Mouse (Mus musculus) CH12.LX (cell line): ENCODE data around the gene Tecta. TPM values are rescaled to one million over a fixed set of nuclear protein-coding genes. Genes with fewer than 3 reads are reported as not detected.

Source experiments
- DNase-seq: peaks from one replicate; pipeline ENCODE4 v3.0.0-alpha.2; 2013; ENCODE audit errors: extremely low read depth
- H3K27ac ChIP-seq: 2 replicates; pipeline ENCODE4 v1.5.1; 2012; ENCODE audit warnings: low read depth, mild to moderate bottlenecking, control low read depth, moderate library complexity; ENCODE audit not compliant: insufficient read depth
- H3K27me3 ChIP-seq: replicated peaks from 2 replicates; pipeline ENCODE3; 2012; ENCODE audit warnings: inconsistent platforms
- H3K36me3 ChIP-seq, 2 experiments: replicated peaks in 1 of 2; 2 replicates each; pipeline versions ENCODE3 to v1.6.1; 2012; ENCODE audit warnings: inconsistent platforms in 1 of 2, low read length in 1 of 2, mild to moderate bottlenecking in 1 of 2, mixed read lengths in 1 of 2, moderate library complexity in 1 of 2; ENCODE audit not compliant: control insufficient read depth in 1 of 2, insufficient read depth in 1 of 2
- H3K4me1 ChIP-seq, 2 experiments: 2 replicates each; pipeline ENCODE4 v1.6.1; 2012; ENCODE audit warnings: inconsistent platforms in 1 of 2, moderate library complexity in 1 of 2; ENCODE audit not compliant: insufficient read depth in 2 of 2, control insufficient read depth in 1 of 2
- H3K4me2 ChIP-seq: 2 replicates; pipeline ENCODE4 v1.6.1; 2012; ENCODE audit warnings: low read depth, mild to moderate bottlenecking, control low read depth; ENCODE audit not compliant: poor library complexity, insufficient read depth, severe bottlenecking
- H3K4me3 ChIP-seq, 3 experiments: fragments of 150-350 bp in 1 of 3; sonication (generic) in 1 of 3; replicated peaks in 1 of 3; 2 replicates each; pipeline versions ENCODE3 to v1.5.1; 2011 to 2012; ENCODE audit warnings: low read depth in 2 of 3, low read length in 2 of 3, mild to moderate bottlenecking in 2 of 3, moderate library complexity in 2 of 3, control low read depth in 1 of 3, improper control_type of control experiment in 1 of 3, inconsistent platforms in 1 of 3, mixed read lengths in 1 of 3; ENCODE audit not compliant: poor library complexity in 1 of 3
- H3K79me2 ChIP-seq: replicated peaks from 2 replicates; pipeline ENCODE4 v1.6.1; 2012; ENCODE audit warnings: mild to moderate bottlenecking, moderate library complexity; ENCODE audit not compliant: control insufficient read depth, poor library complexity, insufficient read depth, severe bottlenecking; ENCODE audit errors: extremely low read depth
- H3K9ac ChIP-seq: 2 replicates; pipeline ENCODE4 v1.6.1; 2012; ENCODE audit warnings: low read depth, mild to moderate bottlenecking, control low read depth, moderate library complexity; ENCODE audit not compliant: insufficient read depth
- H3K9me3 ChIP-seq: replicated peaks from 2 replicates; pipeline ENCODE3; 2012; ENCODE audit warnings: low read length, inconsistent platforms, mixed read lengths
- ELF1 ChIP-seq: IDR thresholded peaks from 2 replicates; pipeline ENCODE4 v1.6.1; 2014; ENCODE audit warnings: low read depth, mild to moderate bottlenecking, inconsistent platforms, low read length, improper control_type of control experiment
- ETS1 ChIP-seq: conservative IDR thresholded peaks from 2 replicates; pipeline ENCODE4 v1.6.1; 2012; ENCODE audit warnings: low read depth, mild to moderate bottlenecking, inconsistent platforms, low read length, improper control_type of control experiment, moderate library complexity
- IRF4 ChIP-seq: IDR thresholded peaks from 2 replicates; pipeline ENCODE4 v1.6.1; 2014; ENCODE audit warnings: low read depth, mild to moderate bottlenecking, inconsistent platforms, low read length, improper control_type of control experiment
- JUN ChIP-seq: IDR thresholded peaks from 2 replicates; pipeline ENCODE4 v1.6.1; 2011; ENCODE audit warnings: low read depth, mild to moderate bottlenecking, low read length, improper control_type of control experiment, moderate library complexity; ENCODE audit not compliant: insufficient read depth
- MXI1 ChIP-seq: IDR thresholded peaks from 2 replicates; pipeline ENCODE4 v1.6.1; 2011; ENCODE audit warnings: mild to moderate bottlenecking, low read depth, low read length, improper control_type of control experiment
- PAX5 ChIP-seq: IDR thresholded peaks from 2 replicates; pipeline ENCODE4 v1.6.1; 2012; ENCODE audit warnings: low read length, inconsistent platforms, mixed read lengths
- SIN3A ChIP-seq: IDR thresholded peaks from 2 replicates; pipeline ENCODE4 v1.6.1; 2012; ENCODE audit warnings: low read length, improper control_type of control experiment, inconsistent platforms
- USF1 ChIP-seq: IDR thresholded peaks from 2 replicates; pipeline ENCODE4 v1.6.1; 2014; ENCODE audit warnings: low read depth, mild to moderate bottlenecking, inconsistent platforms, low read length, improper control_type of control experiment
- ZC3H11A ChIP-seq: IDR thresholded peaks from 2 replicates; pipeline ENCODE4 v1.6.1; 2012; ENCODE audit warnings: low read depth, mild to moderate bottlenecking, inconsistent platforms, low read length, improper control_type of control experiment
- ZKSCAN1 ChIP-seq: IDR thresholded peaks from 2 replicates; pipeline ENCODE4 v1.6.1; 2012; ENCODE audit warnings: low read depth, inconsistent platforms, low read length, improper control_type of control experiment, borderline replicate concordance
- ZNF384 ChIP-seq: IDR thresholded peaks from 2 replicates; pipeline ENCODE4 v1.6.1; 2012; ENCODE audit warnings: low read depth, low read length, improper control_type of control experiment, inconsistent platforms
- dilution Hi-C: fragments of 300-500 bp; cut with MboI; formaldehyde crosslinking; loops from 2 replicates; pipeline ENCODE4 v1.14.3; 2020; ENCODE audit warnings: low sequenced_read_pairs; ENCODE audit not compliant: extremely low pct_unique_long_range_greater_than_20kb, extremely low pct_ligation_motif_present
- in situ Hi-C: fragments of 300-500 bp; cut with MboI; formaldehyde crosslinking; loops from 3 replicates; pipeline ENCODE4 v1.14.3; 2019; ENCODE audit warnings: low sequenced_read_pairs, low pct_ligation_motif_present, low pct_unique_long_range_greater_than_20kb, mixed read lengths
- polyA plus RNA-seq: library from polyadenylated mRNA; unstranded; fragments of >175 nt; gene quantifications from 2 replicates; pipeline ENCODE4 v1.2.1, GENCODE M21; 2012; ENCODE audit warnings: low read depth; ENCODE audit not compliant: insufficient read length
- total RNA-seq, 2 experiments: library from RNA; depleted of rRNA; stranded (reverse); fragments of 300-350 nt in 1 of 2; fragments of >200 nt in 1 of 2; gene quantifications; 2 replicates each; pipeline ENCODE4 v1.2.3; 2012 to 2014

Tecta gene
- total and polyA plus RNA-seq, 3 experiments, result 0.04 to 0.09 TPM; not detected in 1

GRCm38 (mm10) chr9:42428060-42428924 lies 28.6 kb upstream of the Tecta start:
- Histone ChIP-seq H3K9ac (no peak overlapping the region), H3K27me3 (no peaks in the 10 kb centered on the region), H3K4me3 (no peak overlapping the region), H3K79me2 (no peaks in the 10 kb centered on the region), H3K9me3 (no peaks in the 10 kb centered on the region), H3K4me1 (peaks cover 0 to 8% of the 10 kb centered on the region in 2 experiments; a peak in 1 of 4 replicates), H3K4me2 (no peak overlapping the region), H3K36me3 (peaks cover 18 to 68% of the 10 kb centered on the region in 2 experiments), H3K27ac (no peak overlapping the region)
- in situ Hi-C loops (no loop called here), dilution Hi-C loops (no loop called here)
- no peak for TF ChIP-seq USF1
- no peak for TF ChIP-seq ETS1
- no peak for TF ChIP-seq JUN
- no peak for TF ChIP-seq ZC3H11A
- no peak for TF ChIP-seq SIN3A
- no peak for TF ChIP-seq ZKSCAN1
- DNase-seq, result peak; percentile 13

DNA sequence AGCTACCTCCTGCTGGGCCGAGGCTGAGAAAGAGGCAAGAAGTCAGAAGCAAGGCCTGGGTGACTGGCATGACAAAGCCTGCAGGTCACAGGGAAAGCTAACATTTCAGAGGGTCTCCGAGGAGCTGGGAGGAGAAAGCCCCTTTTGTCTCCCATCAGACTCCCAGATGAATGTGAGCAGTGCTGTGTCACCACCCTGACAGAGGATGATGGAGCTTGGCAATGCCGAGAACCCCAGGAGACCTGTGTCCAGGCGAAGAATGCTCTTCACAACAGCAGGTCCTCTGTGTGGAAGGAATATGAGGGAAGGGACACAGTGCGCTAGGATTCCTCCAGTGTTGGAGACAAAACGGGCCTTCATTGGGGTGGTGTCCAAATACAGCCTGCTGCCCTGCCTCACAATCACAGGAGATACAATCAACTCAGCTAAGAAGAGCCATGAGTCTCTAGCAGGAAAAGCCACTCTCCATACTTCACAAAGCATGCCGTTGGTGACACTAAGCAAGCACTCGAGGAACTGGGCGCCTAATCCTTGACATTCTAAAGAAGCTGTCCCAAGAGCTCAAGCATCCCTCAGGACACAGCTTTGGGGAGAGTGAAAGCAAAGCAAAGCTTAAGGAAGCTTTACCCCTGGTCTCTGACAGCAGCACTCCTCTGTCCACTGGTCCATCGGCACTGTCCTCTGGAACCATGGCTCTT lies 27.1 kb upstream of the Tecta start:
- dilution Hi-C loops, result no loop called here
- no peak for DNase-seq
- H3K9ac ChIP-seq, result no peak overlapping the region
- TF ChIP-seq ELF1 (no peak), MXI1 (no peak), IRF4 (no peak), PAX5 (no peak), ZNF384 (no peak)
- H3K27me3 ChIP-seq, result no peaks in the 10 kb centered on the region
- no peak overlapping the region for H3K4me2 ChIP-seq
- peaks cover 0 to 8% of the 10 kb centered on the region in 2 experiments; a peak in 1 of 4 replicates for H3K4me1 ChIP-seq
- H3K36me3 ChIP-seq, result peaks cover 28 to 71% of the 10 kb centered on the region in 2 experiments
- no peaks in the 10 kb centered on the region for H3K9me3 ChIP-seq
- in situ Hi-C loops, result no loop called here
- no peak overlapping the region for H3K4me3 ChIP-seq
- H3K27ac ChIP-seq, result no peak overlapping the region
- H3K79me2 ChIP-seq, result no peaks in the 10 kb centered on the region
